Mouse (Mus musculus) embryonic facial prominence, embryonic 14.5 days (tissue): Measurements from ENCODE around the gene Mrpl48. TPM values are rescaled to one million over a fixed set of nuclear protein-coding genes. Genes with fewer than 3 reads are reported as not detected.

ENCODE experiments used
- ATAC-seq: fragments of 200-750 bp; cut with Nextera tagmentation; 2 replicates; pipeline ENCODE4 v1.8.0; 2017; ENCODE audit warnings: low read depth, moderate number of reproducible peaks, moderate TSS enrichment
- DNase-seq: peaks from one replicate; pipeline ENCODE4 v3.0.0-alpha.2; 2015; ENCODE audit warnings: low spot score
- H3K27ac ChIP-seq: fragments of 300-500 bp; sonication (generic); replicated peaks from 2 replicates; pipeline ENCODE4 v1.5.1; 2014; ENCODE audit warnings: low read depth, mild to moderate bottlenecking, low read length, moderate library complexity
- H3K27me3 ChIP-seq: fragments of 300-500 bp; sonication (generic); replicated peaks from 2 replicates; pipeline ENCODE4 v1.6.1; 2014; ENCODE audit warnings: low read length; ENCODE audit not compliant: control insufficient read depth, insufficient read depth
- H3K36me3 ChIP-seq: fragments of 300-500 bp; sonication (generic); 2 replicates; pipeline ENCODE4 v1.6.1; 2014; ENCODE audit warnings: low read length, mixed read lengths; ENCODE audit not compliant: control insufficient read depth, insufficient read depth
- H3K4me1 ChIP-seq: fragments of 300-500 bp; sonication (generic); 2 replicates; pipeline ENCODE4 v1.6.1; 2014; ENCODE audit warnings: antibody characterized with exemption, low read length; ENCODE audit not compliant: control insufficient read depth, insufficient read depth
- H3K4me2 ChIP-seq: fragments of 300-500 bp; sonication (generic); 2 replicates; pipeline ENCODE4 v1.6.1; 2014; ENCODE audit warnings: low read depth, mild to moderate bottlenecking, low read length, moderate library complexity, mixed read lengths
- H3K4me3 ChIP-seq: fragments of 300-500 bp; sonication (generic); 2 replicates; pipeline ENCODE4 v1.5.1; 2014; ENCODE audit warnings: low read depth, mild to moderate bottlenecking, low read length
- H3K9ac ChIP-seq: fragments of 300-500 bp; sonication (generic); 2 replicates; pipeline ENCODE4 v1.6.1; 2014; ENCODE audit warnings: low read depth, mild to moderate bottlenecking, low read length, moderate library complexity, mixed read lengths
- H3K9me3 ChIP-seq: fragments of 300-500 bp; sonication (generic); 2 replicates; pipeline ENCODE4 v1.6.1; 2016; ENCODE audit warnings: low read length; ENCODE audit not compliant: control insufficient read depth
- WGBS: fragments of 180-500 bp; shearing (Covaris S2); extraction: QIAGEN DNeasy Blood & Tissue Kit; methylation state at CpG from one replicate; pipeline ENCODE4 v1.1.7; 2014; 5-methylcytosine and 5-hydroxymethylcytosine counted together
- polyA plus RNA-seq: library from polyadenylated mRNA; unstranded; fragments of >200 nt; fragmentation: Nextera tagmentation; extraction: Ambion mirVana; gene quantifications from 2 replicates; pipeline ENCODE4 v1.2.1, GENCODE M21; 2014

Mrpl48 gene
- polyA plus RNA-seq, 1 experiment from 2014 or later = 84.5 TPM

GRCm38 (mm10) chr7:100555431-100555951 lies 52.6 kb downstream of the Mrpl48 start:
- ATAC-seq (peak; percentile 91), DNase-seq (peak; percentile 83)
- WGBS = 20% methylated on average over 13 of the region's 13 CpGs
- Histone ChIP-seq H3K27me3 (no peaks in the 10 kb centered on the region), H3K27ac (peak overlapping the region; percentile 78), H3K9me3 (no peaks in the 10 kb centered on the region), H3K36me3 (peaks cover 15% of the 10 kb centered on the region; the same call in 1 of the 2 replicates), H3K4me3 (no peak overlapping the region), H3K4me2 (peak overlapping the region; percentile 32), H3K4me1 (peaks cover 9% of the 10 kb centered on the region; the same call in 1 of the 2 replicates), H3K9ac (peak overlapping the region; percentile 30)

GRCm38 (mm10) chr7:100554939-100555338 lies 53.2 kb downstream of the Mrpl48 start:
- H3K4me3 ChIP-seq = no peak overlapping the region
- WGBS = 60% methylated on average over 5 of the region's 5 CpGs
- H3K9me3 ChIP-seq = no peaks in the 10 kb centered on the region
- no peak overlapping the region for H3K9ac ChIP-seq
- peak overlapping the region; percentile 32; the same call in 1 of the 2 replicates for H3K4me2 ChIP-seq
- DNase-seq (peak; percentile 11), ATAC-seq (no peak)
- peaks cover 9% of the 10 kb centered on the region; the same call in 1 of the 2 replicates for H3K4me1 ChIP-seq
- peak overlapping the region; percentile 78 for H3K27ac ChIP-seq
- H3K36me3 ChIP-seq = peaks cover 21% of the 10 kb centered on the region; the same call in 1 of the 2 replicates
- H3K27me3 ChIP-seq = no peaks in the 10 kb centered on the region

GRCm38 (mm10) chr7:100550338-100551007 lies 57.6 kb downstream of the Mrpl48 start:
- DNase-seq = peak; percentile 63

GRCm38 (mm10) chr7:100549796-100550195 lies 58.3 kb downstream of the Mrpl48 start:
- DNase-seq = no peak
- Histone ChIP-seq H3K36me3 (peaks cover 34% of the 10 kb centered on the region; the same call in 1 of the 2 replicates), H3K9me3 (no peaks in the 10 kb centered on the region), H3K27ac (no peak overlapping the region), H3K4me2 (no peak overlapping the region), H3K9ac (no peak overlapping the region), H3K4me1 (peaks cover 2% of the 10 kb centered on the region; the same call in 1 of the 2 replicates), H3K4me3 (no peak overlapping the region), H3K27me3 (no peaks in the 10 kb centered on the region)
- WGBS = 95% methylated on average over 3 of the region's 3 CpGs
- no peak for ATAC-seq

More at GRCm38 (mm10) chr7:100550338-100551007, 57.6 kb downstream of the Mrpl48 start:
- Histone ChIP-seq H3K9me3 (no peaks in the 10 kb centered on the region), H3K9ac (no peak overlapping the region), H3K27me3 (no peaks in the 10 kb centered on the region), H3K36me3 (peaks cover 34% of the 10 kb centered on the region; the same call in 1 of the 2 replicates), H3K4me1 (peaks cover 6% of the 10 kb centered on the region; the same call in 1 of the 2 replicates), H3K27ac (no peak overlapping the region), H3K4me3 (no peak overlapping the region), H3K4me2 (no peak overlapping the region)
- ATAC-seq = peak; percentile 45; the same call in 1 of the 2 replicates
- 49% methylated on average over 5 of the region's 5 CpGs for WGBS

- Histone ChIP-seq H3K27ac (no peak overlapping the region), H3K9ac (no peak overlapping the region)
- DNase-seq = no peak
Observed at GRCm38 (mm10) chr7:100547631-100548030, 60.5 kb downstream of the Mrpl48 start.

GRCm38 (mm10) chr7:100544437-100544836 lies 63.7 kb downstream of the Mrpl48 start:
- no peaks in the 10 kb centered on the region for H3K27me3 ChIP-seq
- H3K4me3 ChIP-seq = no peak overlapping the region
- H3K27ac ChIP-seq = no peak overlapping the region
- DNase-seq (no peak), ATAC-seq (no peak)
- no peak overlapping the region for H3K4me2 ChIP-seq
- no peaks in the 10 kb centered on the region for H3K4me1 ChIP-seq
- no peak overlapping the region for H3K9ac ChIP-seq
- H3K36me3 ChIP-seq = peaks cover 19% of the 10 kb centered on the region; the same call in 1 of the 2 replicates
- WGBS = 83% methylated on average over 1 of the region's 1 CpGs
- no peaks in the 10 kb centered on the region for H3K9me3 ChIP-seq

More at GRCm38 (mm10) chr7:100547631-100548030, 60.5 kb downstream of the Mrpl48 start:
- H3K27me3 ChIP-seq = no peaks in the 10 kb centered on the region
- no peaks in the 10 kb centered on the region for H3K9me3 ChIP-seq
- H3K4me1 ChIP-seq = no peaks in the 10 kb centered on the region
- 80% methylated on average over 4 of the region's 4 CpGs for WGBS
- H3K36me3 ChIP-seq = peaks cover 34% of the 10 kb centered on the region; the same call in 1 of the 2 replicates
- no peak for ATAC-seq
- H3K4me3 ChIP-seq = no peak overlapping the region
- H3K4me2 ChIP-seq = no peak overlapping the region

GRCm38 (mm10) chr7:100539516-100539915 lies 68.6 kb downstream of the Mrpl48 start:
- H3K9me3 ChIP-seq = no peaks in the 10 kb centered on the region
- peaks cover 19% of the 10 kb centered on the region for H3K36me3 ChIP-seq
- peaks cover 8% of the 10 kb centered on the region for H3K4me1 ChIP-seq
- no peak overlapping the region for H3K4me2 ChIP-seq
- H3K4me3 ChIP-seq = no peak overlapping the region
- 94% methylated on average over 9 of the region's 9 CpGs for WGBS
- no peak overlapping the region for H3K9ac ChIP-seq
- H3K27ac ChIP-seq = no peak overlapping the region
- no peak for ATAC-seq
- H3K27me3 ChIP-seq = no peaks in the 10 kb centered on the region
- no peak for DNase-seq

- Histone ChIP-seq H3K9ac (peak overlapping the region; percentile 80), H3K27ac (peak overlapping the region; percentile 71; the same call in 1 of the 2 replicates), H3K4me1 (peaks cover 8% of the 10 kb centered on the region), H3K9me3 (no peaks in the 10 kb centered on the region), H3K36me3 (peaks cover 19% of the 10 kb centered on the region), H3K27me3 (no peaks in the 10 kb centered on the region), H3K4me2 (peak overlapping the region; percentile 64), H3K4me3 (peak overlapping the region; percentile 73)
- ATAC-seq (no peak), DNase-seq (no peak)
- WGBS = 29% methylated on average over 7 of the region's 7 CpGs
Observed at GRCm38 (mm10) chr7:100537519-100537902, 70.6 kb downstream of the Mrpl48 start.
